Mouse (Mus musculus) v-Abl transformed pro-B cells (cell line): ENCODE results near the gene Spsb1.

Experiments
- in situ Hi-C, 2 experiments: fragments of 400-800 bp; cut with MboI; formaldehyde crosslinking; loops; one replicate each; pipeline ENCODE4 v1.15.1; 2025; ENCODE audit not compliant: unreplicated experiment in 2 of 2

Spsb1 gene

DNA sequence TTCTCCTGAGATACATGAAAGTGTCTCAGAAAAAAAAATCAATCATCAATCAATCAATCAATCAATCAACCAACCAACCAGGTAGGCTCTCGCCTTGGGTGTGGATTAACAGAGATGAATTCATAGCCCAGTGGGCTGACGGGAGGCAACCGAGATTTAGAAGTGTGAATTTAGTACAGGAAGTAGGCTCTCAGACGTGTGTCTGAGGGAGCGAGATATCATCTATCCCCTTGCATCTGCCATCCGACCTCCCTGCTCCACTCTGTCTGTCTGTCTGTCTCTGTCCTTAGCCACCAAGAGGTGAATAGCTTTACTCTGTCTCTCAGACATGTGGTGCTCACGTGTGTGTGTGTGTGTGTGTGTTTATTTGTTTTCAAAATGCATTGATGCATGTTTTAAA lies 83.3 kb downstream of the Spsb1 start:
- in situ Hi-C loops, result no loop called here

DNA sequence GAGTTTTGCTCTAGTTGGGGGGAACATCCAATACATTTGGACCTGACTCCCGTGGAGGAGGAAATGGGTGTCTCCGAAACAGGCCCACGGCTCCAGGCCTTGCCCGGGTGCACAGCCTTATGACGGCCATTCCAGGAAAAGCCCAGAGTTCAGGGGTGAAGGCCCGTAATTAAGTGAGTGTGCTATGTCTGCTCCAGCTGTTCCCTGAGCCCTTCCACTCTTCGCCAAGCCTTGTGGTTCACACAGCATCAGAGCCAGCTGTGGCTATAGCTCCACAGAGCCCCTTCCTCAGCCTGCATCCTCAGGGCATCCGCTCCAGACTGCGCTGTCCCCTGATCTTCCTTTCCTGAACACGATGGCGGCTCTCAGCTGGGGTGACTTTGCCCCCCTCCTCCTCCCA lies 83.8 kb downstream of the Spsb1 start:
- in situ Hi-C loops, result no loop called here

DNA sequence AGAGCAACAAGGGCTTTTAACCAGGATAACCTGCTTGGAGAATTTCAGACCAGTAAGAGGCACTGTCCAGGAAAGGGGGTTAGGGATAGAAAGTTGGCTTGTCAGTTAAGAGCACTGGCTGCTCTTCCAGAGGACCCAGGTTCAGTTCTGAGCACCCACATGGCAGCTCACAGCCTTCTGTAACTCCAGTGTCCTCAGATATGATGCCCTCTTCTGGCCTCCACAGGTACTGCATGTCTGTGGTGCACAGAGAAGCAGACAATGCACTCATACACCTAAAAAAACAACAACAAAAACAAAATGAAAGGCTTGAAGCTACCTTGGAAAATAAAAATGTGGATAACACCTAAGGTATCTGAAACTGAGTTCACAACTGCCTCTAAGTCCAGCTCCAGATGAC lies 84.4 kb downstream of the Spsb1 start:
- in situ Hi-C loops, result no loop called here

GRCm38 (mm10) chr4:149868725-149869124 lies 86.1 kb downstream of the Spsb1 start:
- in situ Hi-C loops, result no loop called here

DNA sequence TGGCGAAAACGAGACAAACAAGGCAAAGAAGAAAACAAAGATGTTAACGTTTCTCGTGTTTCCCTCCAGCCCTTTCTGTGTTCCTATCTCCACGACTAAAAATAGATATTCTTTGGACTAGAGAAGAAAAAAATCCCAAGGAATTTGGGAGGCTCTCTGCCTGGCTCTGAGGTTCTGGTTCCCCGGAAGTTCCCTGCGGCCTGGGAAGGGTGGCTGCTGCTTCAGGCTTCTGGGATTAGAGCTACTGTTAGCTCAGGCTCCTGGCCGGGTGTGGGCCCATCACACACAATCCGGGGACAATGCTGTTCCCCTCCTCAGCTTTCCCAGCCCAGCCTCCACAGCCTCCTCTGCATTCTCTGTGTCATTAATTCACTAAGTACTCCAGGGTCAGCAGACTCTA lies 86.8 kb downstream of the Spsb1 start:
- in situ Hi-C loops, result no loop called here

DNA sequence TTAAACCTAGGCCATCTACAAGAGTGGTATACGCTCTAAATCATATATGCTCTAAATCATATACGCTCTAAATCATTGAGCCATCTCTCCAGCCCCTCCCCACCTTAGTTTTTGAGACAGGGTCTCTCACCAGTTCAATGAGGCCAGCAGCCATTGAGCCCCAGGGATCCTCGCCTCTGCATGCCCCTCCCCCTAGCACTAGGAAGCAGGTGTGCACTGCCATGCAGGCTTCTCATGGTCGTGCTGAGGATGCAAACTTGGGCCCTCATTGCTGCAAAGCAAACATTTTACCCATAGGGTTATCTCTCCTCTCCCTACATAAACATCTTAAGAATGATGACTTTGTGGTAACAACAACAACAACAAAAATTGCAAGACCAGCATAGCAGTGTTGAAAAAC lies 87.5 kb downstream of the Spsb1 start:
- in situ Hi-C loops, result no loop called here

GRCm38 (mm10) chr4:149864395-149864794 lies 90.4 kb downstream of the Spsb1 start:
- in situ Hi-C loops, result no loop called here

- in situ Hi-C loops, result no loop called here
These were observed 91.3 kb downstream of the Spsb1 start for GRCm38 (mm10) chr4:149863522-149863921.

- in situ Hi-C loops, result no loop called here
These were observed 94.5 kb downstream of the Spsb1 start for GRCm38 (mm10) chr4:149860393-149860792.

GRCm38 (mm10) chr4:149858584-149858983 lies 96.3 kb downstream of the Spsb1 start:
- in situ Hi-C loops, result loop anchor here in 1 of 2 experiments (5.0 to 10.0 kb wide), 2 partner anchors 44 to 96 kb away; partner anchors contain the start of gene Spsb1

- in situ Hi-C loops, result loop anchor here in 1 of 2 experiments (5.0 to 10.0 kb wide), 2 partner anchors 44 to 97 kb away; partner anchors contain the start of gene Spsb1
These were observed 96.7 kb downstream of the Spsb1 start for GRCm38 (mm10) chr4:149858097-149858496.

DNA sequence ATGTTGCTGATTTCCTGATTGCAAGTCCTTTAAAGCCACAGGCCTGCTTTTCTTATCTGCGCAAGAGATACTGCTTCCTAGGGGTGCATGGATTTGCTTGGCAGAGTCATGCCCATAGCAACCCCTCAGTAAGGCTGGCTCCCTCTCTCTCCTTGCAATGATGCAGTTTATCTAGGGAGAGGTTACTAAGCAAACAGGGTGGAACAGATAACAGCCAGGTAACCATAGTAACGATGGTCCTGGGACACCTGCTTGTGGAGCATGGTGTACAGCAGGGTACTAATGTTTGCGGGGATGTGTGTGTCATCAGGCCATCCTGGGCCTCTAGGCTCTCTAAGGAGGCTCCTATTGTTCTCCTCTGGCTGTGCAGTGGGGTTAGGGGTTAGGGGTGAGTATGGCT lies 97.2 kb downstream of the Spsb1 start:
- in situ Hi-C loops, result loop anchor here in 1 of 2 experiments (5.0 to 10.0 kb wide), 2 partner anchors 45 to 97 kb away; partner anchors contain the start of gene Spsb1

GRCm38 (mm10) chr4:149855892-149856807 lies 98.7 kb downstream of the Spsb1 start:
- in situ Hi-C loops, result loop anchor here in 1 of 2 experiments (5.0 to 10.0 kb wide), 2 partner anchors 46 to 99 kb away; partner anchors contain the start of gene Spsb1

GRCm38 (mm10) chr4:149855180-149855891 lies 99.5 kb downstream of the Spsb1 start:
- in situ Hi-C loops, result loop anchor here in 1 of 2 experiments (5.0 to 10.0 kb wide), 2 partner anchors 47 to 99 kb away; partner anchors contain the start of gene Spsb1

- in situ Hi-C loops, result loop anchor here in 1 of 2 experiments (5.0 to 10.0 kb wide), 2 partner anchors 48 to 100 kb away; partner anchors contain the start of gene Spsb1
These were observed 100.1 kb downstream of the Spsb1 start for GRCm38 (mm10) chr4:149854770-149855169.

- in situ Hi-C loops, result loop anchor here in 1 of 2 experiments (10.0 kb wide), 1 partner anchor 100 kb away; the partner anchor contains the start of gene Spsb1
These were observed 100.5 kb downstream of the Spsb1 start for GRCm38 (mm10) chr4:149854301-149854708.

DNA sequence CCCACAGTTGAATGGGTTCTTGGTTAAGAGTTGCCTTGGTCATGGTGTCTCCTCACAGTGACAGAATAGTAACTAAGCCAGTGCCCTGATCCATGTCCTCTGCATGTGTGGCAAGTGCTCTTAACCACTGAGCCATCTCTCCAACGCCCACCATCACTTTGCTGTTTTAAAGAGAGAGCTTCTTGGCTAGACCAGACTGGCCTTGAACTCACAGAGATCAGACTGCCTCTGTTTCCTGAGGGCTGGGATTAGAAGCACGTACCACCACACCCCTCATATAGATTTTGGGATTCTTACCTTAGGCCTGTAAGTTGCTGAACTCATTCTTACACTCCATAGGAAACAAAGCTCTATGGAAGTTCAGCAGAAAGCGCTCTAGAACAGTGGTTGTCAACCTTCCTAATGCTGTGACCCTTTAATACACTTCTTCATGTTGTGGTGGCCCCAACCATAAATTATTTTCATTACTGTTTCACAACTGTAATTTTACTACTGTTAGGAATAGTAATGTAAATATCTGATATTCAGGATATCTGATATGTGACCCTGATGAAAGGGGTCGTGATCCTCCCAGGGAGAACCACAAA lies 101.1 kb downstream of the Spsb1 start:
- in situ Hi-C loops, result loop anchor here in 1 of 2 experiments (10.0 kb wide), 1 partner anchor 101 kb away; the partner anchor contains the start of gene Spsb1

DNA sequence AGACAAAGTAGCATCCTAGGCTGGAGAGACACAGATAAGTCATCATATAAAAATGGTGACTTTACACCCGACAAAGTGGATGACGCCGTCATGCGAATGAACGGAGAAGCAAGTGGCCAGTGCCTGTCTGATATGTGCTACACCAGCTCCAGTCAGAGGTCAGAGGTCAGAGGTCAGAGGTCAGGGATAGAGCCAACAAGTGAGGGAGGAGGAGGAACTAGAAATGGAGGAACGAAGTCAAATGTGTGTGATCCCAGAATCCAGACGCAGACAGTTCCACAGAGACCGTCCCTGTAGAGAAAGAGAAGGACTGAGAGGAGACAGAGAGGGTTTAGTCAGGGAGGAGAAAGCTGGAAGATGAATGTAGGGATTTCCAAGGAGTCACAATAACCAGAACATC lies 103.3 kb downstream of the Spsb1 start:
- in situ Hi-C loops, result loop anchor here in 1 of 2 experiments (10.0 kb wide), 1 partner anchor 103 kb away; the partner anchor contains the start of gene Spsb1

DNA sequence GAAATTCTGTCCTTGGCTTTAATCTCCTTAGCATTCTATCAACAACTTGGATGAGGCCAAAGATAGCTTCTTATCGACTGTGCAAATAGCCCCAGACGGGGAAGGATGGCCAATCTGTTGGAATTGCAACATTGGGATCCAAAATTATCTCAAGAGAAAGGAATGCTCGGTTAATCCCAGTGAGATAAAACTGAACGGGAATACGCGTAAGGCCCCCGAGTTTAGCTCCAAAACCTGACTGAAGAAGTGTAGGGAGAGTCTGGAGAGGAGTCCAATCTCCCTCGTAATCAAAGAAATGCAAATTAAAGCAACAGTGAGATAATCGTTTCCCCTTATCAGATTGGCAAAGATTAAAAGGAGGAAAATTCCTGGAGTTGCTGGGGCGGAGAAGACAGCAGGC lies 104.2 kb downstream of the Spsb1 start:
- in situ Hi-C loops, result loop anchor here in 1 of 2 experiments (10.0 kb wide), 1 partner anchor 104 kb away; the partner anchor contains the start of gene Spsb1

GRCm38 (mm10) chr4:149850045-149850444 lies 104.8 kb downstream of the Spsb1 start:
- in situ Hi-C loops, result loop anchor here in 1 of 2 experiments (10.0 kb wide), 1 partner anchor 105 kb away; the partner anchor contains the start of gene Spsb1
